Mouse (Mus musculus) embryonic facial prominence, embryonic 15.5 days (tissue): ENCODE results near the gene Zfp113. TPM values are rescaled to one million over a fixed set of nuclear protein-coding genes. Genes with fewer than 3 reads are reported as not detected.
A peak's percentile ranks its signal among the peaks of the same experiment; 100 is the strongest.

Experiments used
- ATAC-seq: fragments of 200-750 bp; cut with Nextera tagmentation; 2 replicates; pipeline ENCODE4 v1.8.0; 2017; ENCODE audit warnings: low read depth, moderate TSS enrichment; ENCODE audit not compliant: insufficient number of reproducible peaks, low FRiP score, low TSS enrichment
- H3K27ac ChIP-seq: fragments of 300-500 bp; sonication (generic); replicated peaks from 2 replicates; pipeline ENCODE4 v1.5.1; 2015; ENCODE audit warnings: mild to moderate bottlenecking, inconsistent platforms
- H3K27me3 ChIP-seq: fragments of 300-500 bp; sonication (generic); 2 replicates; pipeline ENCODE4 v1.6.1; 2015; ENCODE audit warnings: inconsistent platforms
- H3K36me3 ChIP-seq: fragments of 300-500 bp; sonication (generic); 2 replicates; pipeline ENCODE4 v1.6.1; 2015; ENCODE audit warnings: mild to moderate bottlenecking, inconsistent platforms
- H3K4me1 ChIP-seq: fragments of 300-500 bp; sonication (generic); 2 replicates; pipeline ENCODE4 v1.6.1; 2015; ENCODE audit warnings: inconsistent platforms
- H3K4me2 ChIP-seq: fragments of 300-500 bp; sonication (generic); replicated peaks from 2 replicates; pipeline ENCODE4 v1.6.1; 2015; ENCODE audit warnings: mild to moderate bottlenecking, inconsistent platforms
- H3K4me3 ChIP-seq: fragments of 300-500 bp; sonication (generic); replicated peaks from 2 replicates; pipeline ENCODE4 v1.5.1; 2015; ENCODE audit warnings: mild to moderate bottlenecking, inconsistent platforms
- H3K9ac ChIP-seq: fragments of 300-500 bp; sonication (generic); 2 replicates; pipeline ENCODE4 v1.6.1; 2015; ENCODE audit warnings: inconsistent platforms
- H3K9me3 ChIP-seq: fragments of 300-500 bp; sonication (generic); replicated peaks from 2 replicates; pipeline ENCODE4 v1.6.1; 2016; ENCODE audit warnings: inconsistent platforms
- WGBS: fragments of 180-500 bp; shearing (Covaris S2); methylation state at CpG from one replicate; pipeline ENCODE4 v1.1.7; 2015; 5-methylcytosine and 5-hydroxymethylcytosine counted together
- microRNA counts: library from miRNA; unstranded; fragments of <30 nt; microRNA quantifications from one replicate; lab custom pipeline; 2016
- microRNA-seq: library from miRNA; unstranded; fragments of <30 nt; microRNA quantifications from one replicate; pipeline ENCODE4, GENCODE M21; 2016; ENCODE audit warnings: borderline number of aligned reads
- polyA plus RNA-seq: library from polyadenylated mRNA; unstranded; fragments of >200 nt; fragmentation: Nextera tagmentation; extraction: Ambion mirVana; gene quantifications from 2 replicates; pipeline ENCODE4 v1.2.1, GENCODE M21; 2015

The Zfp113 gene
- polyA plus RNA-seq, 1 experiment from 2014 or later, result 17.4 TPM

GRCm38 (mm10) chr5:138090737-138091136, 64.8 kb downstream of the Zfp113 start:
- Histone ChIP-seq H3K9me3 (no peaks in the 10 kb centered on the region), H3K9ac (no peak overlapping the region), H3K27me3 (no peaks in the 10 kb centered on the region), H3K27ac (no peak overlapping the region), H3K4me3 (no peak overlapping the region), H3K4me2 (no peak overlapping the region), H3K36me3 (peaks cover 28% of the 10 kb centered on the region), H3K4me1 (peaks cover 8% of the 10 kb centered on the region; the same call in 1 of the 2 replicates)
- no peak for ATAC-seq
- 94% methylated on average over 5 of the region's 5 CpGs for WGBS

GRCm38 (mm10) chr5:138090271-138090670, 65.3 kb downstream of the Zfp113 start:
- no peak overlapping the region for H3K4me3 ChIP-seq
- H3K27me3 ChIP-seq, result no peaks in the 10 kb centered on the region
- H3K9me3 ChIP-seq, result no peaks in the 10 kb centered on the region
- WGBS, result 74% methylated on average over 3 of the region's 3 CpGs
- H3K4me2 ChIP-seq, result no peak overlapping the region
- peaks cover 8% of the 10 kb centered on the region; the same call in 1 of the 2 replicates for H3K4me1 ChIP-seq
- no peak for ATAC-seq
- no peak overlapping the region for H3K27ac ChIP-seq
- no peak overlapping the region for H3K9ac ChIP-seq
- H3K36me3 ChIP-seq, result peaks cover 26% of the 10 kb centered on the region

MicroRNAs encoded within 50 kb of the gene (microRNA counts, 519-probe panel; counts per million panel counts)
- microRNA mmu-miR-106b (lab: Ali Mortazavi, UCI) (3,659 counts per million, percentile 87 among the panel's probes with 10 or more counts), microRNA mmu-miR-25 (lab: Ali Mortazavi, UCI) (4,326 counts per million, percentile 96 among the panel's probes with 10 or more counts), microRNA mmu-miR-93 (lab: Ali Mortazavi, UCI) (3,549 counts per million, percentile 84 among the panel's probes with 10 or more counts)

Small RNA genes lying within 50 kb of the gene (microRNA-seq; reads per million reads assigned to microRNA genes)
- gene Mir106b (4,627 reads per million, percentile 89 among the genes with 10 or more reads in this experiment), gene Mir25 (523 reads per million, percentile 71 among the genes with 10 or more reads in this experiment), gene Mir93 (6,682 reads per million, percentile 92 among the genes with 10 or more reads in this experiment)

Other genes with a start within 250 kb of the Zfp113 start
- gene Cyp3a13, start 234.1 kb downstream of the Zfp113 start, polyA plus RNA-seq, result 0.17 and 0.33 TPM in 2 replicates
- gene Gjc3, start 192.6 kb downstream of the Zfp113 start, polyA plus RNA-seq, result 0.92 and 1.2 TPM in 2 replicates
- 0.17 TPM in 1 of 2 replicates, not detected in the other for gene Azgp1, start 174.2 kb downstream of the Zfp113 start, polyA plus RNA-seq
- gene Smok3a, start 134.5 kb downstream of the Zfp113 start, polyA plus RNA-seq, result not detected in 2 replicates
- not detected in 2 replicates for gene Smok3b, start 134.3 kb downstream of the Zfp113 start, polyA plus RNA-seq
- gene Smok3c, start 102.5 kb downstream of the Zfp113 start, polyA plus RNA-seq, result not detected in 2 replicates
- 16.5 and 17.8 TPM in 2 replicates for gene Zkscan1, start 70.7 kb downstream of the Zfp113 start, polyA plus RNA-seq
- 54.0 and 58.1 TPM in 2 replicates for gene Zscan21, start 38.8 kb downstream of the Zfp113 start, polyA plus RNA-seq
- 303 and 321 TPM in 2 replicates for gene Cops6, start 5.3 kb upstream of the Zfp113 start, polyA plus RNA-seq
- gene Ap4m1, start 16.3 kb upstream of the Zfp113 start, polyA plus RNA-seq, result 26.9 and 27.4 TPM in 2 replicates
- 141 and 142 TPM in 2 replicates for gene Mcm7, start 16.7 kb upstream of the Zfp113 start, polyA plus RNA-seq
- gene Taf6, start 31.7 kb upstream of the Zfp113 start, polyA plus RNA-seq, result 77.2 and 87.7 TPM in 2 replicates
- gene Cnpy4, start 31.7 kb upstream of the Zfp113 start, polyA plus RNA-seq, result 61.1 and 65.6 TPM in 2 replicates
- 8.5 and 8.6 TPM in 2 replicates for gene Mblac1, start 38.6 kb upstream of the Zfp113 start, polyA plus RNA-seq
- gene Nxpe5, start 70.2 kb upstream of the Zfp113 start, polyA plus RNA-seq, result not detected in 2 replicates
- 72.6 and 72.7 TPM in 2 replicates for gene Lamtor4, start 99.7 kb upstream of the Zfp113 start, polyA plus RNA-seq
- gene BC037034, start 108.3 kb upstream of the Zfp113 start, polyA plus RNA-seq, result 7.4 and 7.7 TPM in 2 replicates
- gene Gal3st4, start 117.1 kb upstream of the Zfp113 start, polyA plus RNA-seq, result 2.9 and 3.1 TPM in 2 replicates
- gene Gm43720, start 124.2 kb upstream of the Zfp113 start, polyA plus RNA-seq, result 0.12 and 0.13 TPM in 2 replicates
- gene Gpc2, start 124.3 kb upstream of the Zfp113 start, polyA plus RNA-seq, result 24.7 and 30.0 TPM in 2 replicates
- gene Stag3, start 124.5 kb upstream of the Zfp113 start, polyA plus RNA-seq, result 4.9 and 5.2 TPM in 2 replicates
- gene Pvrig, start 186.2 kb upstream of the Zfp113 start, polyA plus RNA-seq, result 0.21 TPM in 1 of 2 replicates, not detected in the other